ENCODE assay signal across 23 mouse cellular contexts in genomic region chr3:27071706-27072105, GRCm38 (mm10).
A peak's percentile ranks its signal among the peaks of the same experiment; 100 is the strongest.
DNase-seq lines count a peak whose midpoint lies in the region; ATAC-seq lines count a peak whose summit lies in the region.
"Had no signal": no experiment of that assay in that cellular context is flagged by ENCODE, and none has a peak within 500 bp of the region (broad histone marks: within the 10 kb centered on the region; RNA-seq: fewer than 3 reads in every experiment).

No protein-coding gene starts in this region.

- no peak overlapping the region for H3K27ac ChIP-seq in limb, embryonic 10.5 days
- H3K27ac ChIP-seq: heart, embryonic 15.5 days; hindbrain, postnatal 0 days had no signal

- H3K4me1 ChIP-seq in megakaryocyte, embryonic 14.5 days, result peaks cover 45% of the 10 kb centered on the region
- no peaks in the 10 kb centered on the region for H3K4me1 ChIP-seq in limb, embryonic 10.5 days
- H3K4me1 ChIP-seq: heart, embryonic 15.5 days had no signal

- peaks cover 13% of the 10 kb centered on the region for H3K36me3 ChIP-seq in megakaryocyte, embryonic 14.5 days (replicated peaks; ENCODE audit: low read length)
- H3K36me3 ChIP-seq in limb, embryonic 10.5 days, result no peaks in the 10 kb centered on the region
- H3K36me3 ChIP-seq: heart, embryonic 12.5 days; heart, embryonic 15.5 days had no signal

- peak; percentile 63 for DNase-seq in gastrocnemius, adult 18-20 months (ENCODE audit: low spot score)
- no peak for DNase-seq in gastrocnemius, postnatal 14 days
- peak; percentile 27 for DNase-seq in gastrocnemius, postnatal 25 days
- DNase-seq in skeletal muscle tissue, adult 2 months (ENCODE audit: low read depth, low spot score), result peak; percentile 64
- no peak for DNase-seq in limb, embryonic 10.5 days (ENCODE audit: low spot score)
- DNase-seq in right cerebral cortex, postnatal 36 days (ENCODE audit: low spot score in 2 of 2), result no peak
- DNase-seq: adrenal gland, postnatal 10 days; adrenal gland, postnatal 36 days; cerebellum, adult 18-20 months; cerebellum, adult 9-10 months; cerebellum, postnatal 14 days; forebrain, postnatal 0 days; heart, postnatal 10 days; heart, postnatal 4 days had no signal

- ATAC-seq in megakaryocyte, adult 5-6 weeks (ENCODE audit: poor library complexity, severe bottlenecking), result no peak
- ATAC-seq: forebrain, embryonic 14.5 days; forebrain, postnatal 0 days; hindbrain, postnatal 0 days; inflammation-experienced regulatory T-cells, adult 6 months; intestine, embryonic 16.5 days; Patski had no signal

- intact Hi-C loops in gastrocnemius, postnatal 14 days (cut with DNase I; ENCODE audit: low total_unique reads), result no loop called here

- H3K4me3 ChIP-seq in megakaryocyte, embryonic 14.5 days (replicated peaks), result peak overlapping the region; percentile 38
- H3K4me3 ChIP-seq in limb, embryonic 10.5 days, result no peak overlapping the region
- H3K4me3 ChIP-seq: heart, embryonic 12.5 days; heart, embryonic 15.5 days had no signal

- peaks cover 19% of the 10 kb centered on the region; the same call in 1 of the 2 replicates for H3K9me3 ChIP-seq in megakaryocyte, embryonic 14.5 days
- H3K9me3 ChIP-seq in limb, embryonic 10.5 days (replicated peaks), result no peaks in the 10 kb centered on the region
- H3K9me3 ChIP-seq: heart, embryonic 12.5 days; heart, embryonic 15.5 days had no signal

- no peaks in the 10 kb centered on the region for H3K27me3 ChIP-seq in megakaryocyte, embryonic 14.5 days (replicated peaks)
- no peaks in the 10 kb centered on the region for H3K27me3 ChIP-seq in limb, embryonic 10.5 days (ENCODE audit: low read depth, poor library complexity, severe bottlenecking)
- H3K27me3 ChIP-seq: heart, embryonic 12.5 days; heart, embryonic 15.5 days; Patski had no signal

- WGBS in limb, embryonic 10.5 days, result 94% methylated on average over 4 of the region's 4 CpGs

Comparison
In these comparisons a context has a peak if more than half of its experiments do, and no peak if none do; other contexts are left out.
1. DNase-seq: peak in gastrocnemius, adult 18-20 months (single experiment), gastrocnemius, postnatal 25 days (single experiment) and skeletal muscle tissue, adult 2 months (single experiment); none in gastrocnemius, postnatal 14 days (single experiment), limb, embryonic 10.5 days (single experiment) and right cerebral cortex, postnatal 36 days (0 of 2).